Comparison of ENCODE assay signal across 23 mouse cellular contexts in the genomic region with DNA sequence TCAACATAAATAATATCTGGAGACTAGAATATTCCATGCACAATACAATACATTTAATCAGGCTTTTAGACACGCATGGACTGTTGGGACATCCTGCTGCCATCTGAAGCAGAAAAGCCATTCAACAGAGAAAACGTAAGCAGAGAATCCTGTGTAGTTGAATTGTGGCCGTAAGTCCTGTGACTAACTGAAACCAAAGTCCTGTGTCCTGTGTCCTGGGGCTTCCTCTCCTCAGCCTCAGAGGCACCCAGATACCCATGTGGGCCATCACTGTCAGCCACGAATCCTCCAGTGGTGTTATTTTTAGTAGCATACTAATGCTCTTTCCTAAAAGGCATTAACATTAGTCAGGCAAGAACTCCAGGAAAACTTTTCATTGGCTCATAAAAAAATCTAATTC.
"Had no signal": no experiment of that assay in that cellular context is flagged by ENCODE, and none has a peak within 500 bp of the region (broad histone marks: within the 10 kb centered on the region; RNA-seq: fewer than 3 reads in every experiment).

No protein-coding gene starts in this region.

- H3K9ac ChIP-seq: heart, embryonic 12.5 days; hindbrain, embryonic 13.5 days; hindbrain, embryonic 15.5 days; kidney, embryonic 15.5 days; liver, embryonic 12.5 days; liver, embryonic 14.5 days had no signal

- ATAC-seq: hindbrain, postnatal 0 days; intestine, embryonic 16.5 days; liver, embryonic 12.5 days had no signal

- H3K4me3 ChIP-seq: heart, embryonic 10.5 days; heart, embryonic 12.5 days; hindbrain, embryonic 13.5 days; hindbrain, embryonic 15.5 days; kidney, embryonic 15.5 days; liver, embryonic 12.5 days had no signal

- H3K27ac ChIP-seq: heart, embryonic 10.5 days; hindbrain, embryonic 13.5 days; hindbrain, embryonic 15.5 days; hindbrain, postnatal 0 days; kidney, embryonic 15.5 days; kidney, postnatal 0 days; liver, embryonic 12.5 days; liver, embryonic 14.5 days had no signal

- H3K4me1 ChIP-seq: liver, embryonic 12.5 days had no signal

- H3K9me3 ChIP-seq: heart, embryonic 10.5 days; heart, embryonic 12.5 days; hindbrain, embryonic 13.5 days; hindbrain, embryonic 15.5 days; kidney, embryonic 15.5 days; liver, embryonic 12.5 days had no signal

- DNase-seq: gastrocnemius, postnatal 14 days; gastrocnemius, postnatal 36 days; heart, adult 18-20 months; heart, postnatal 10 days; heart, postnatal 36 days; kidney, adult 11 months; kidney, adult 2 months; kidney, adult 9 months; kidney, postnatal 14 days; kidney, postnatal 36 days; layer of hippocampus, adult 9-11 months; layer of hippocampus, postnatal 36 days; left cerebral cortex, postnatal 4 days had no signal

- H3K27me3 ChIP-seq: heart, embryonic 12.5 days; hindbrain, embryonic 13.5 days; hindbrain, embryonic 15.5 days; kidney, embryonic 15.5 days; liver, embryonic 12.5 days had no signal

- H3K36me3 ChIP-seq: heart, embryonic 10.5 days; heart, embryonic 12.5 days; hindbrain, embryonic 13.5 days; hindbrain, embryonic 15.5 days; kidney, embryonic 15.5 days; liver, embryonic 12.5 days had no signal

- H3K4me2 ChIP-seq: heart, embryonic 12.5 days; hindbrain, embryonic 13.5 days; hindbrain, embryonic 15.5 days; kidney, embryonic 15.5 days; liver, embryonic 12.5 days had no signal
